Mouse (Mus musculus) embryonic facial prominence, embryonic 14.5 days (tissue): ENCODE results near the gene Zfp384. TPM values are rescaled to one million over a fixed set of nuclear protein-coding genes. Genes with fewer than 3 reads are reported as not detected.
A peak's percentile ranks its signal among the peaks of the same experiment; 100 is the strongest.
"Not testable (repeated sequence)": the region's sequence is repeated elsewhere in the genome, so short reads cannot be mapped to it uniquely, and the experiment has no call there.

ENCODE experiments used
- ATAC-seq: fragments of 200-750 bp; cut with Nextera tagmentation; 2 replicates; pipeline ENCODE4 v1.8.0; 2017; ENCODE audit warnings: low read depth, moderate number of reproducible peaks, moderate TSS enrichment
- DNase-seq: peaks from one replicate; pipeline ENCODE4 v3.0.0-alpha.2; 2015; ENCODE audit warnings: low spot score
- H3K27ac ChIP-seq: fragments of 300-500 bp; sonication (generic); replicated peaks from 2 replicates; pipeline ENCODE4 v1.5.1; 2014; ENCODE audit warnings: low read depth, mild to moderate bottlenecking, low read length, moderate library complexity
- H3K27me3 ChIP-seq: fragments of 300-500 bp; sonication (generic); replicated peaks from 2 replicates; pipeline ENCODE4 v1.6.1; 2014; ENCODE audit warnings: low read length; ENCODE audit not compliant: control insufficient read depth, insufficient read depth
- H3K36me3 ChIP-seq: fragments of 300-500 bp; sonication (generic); 2 replicates; pipeline ENCODE4 v1.6.1; 2014; ENCODE audit warnings: low read length, mixed read lengths; ENCODE audit not compliant: control insufficient read depth, insufficient read depth
- H3K4me1 ChIP-seq: fragments of 300-500 bp; sonication (generic); 2 replicates; pipeline ENCODE4 v1.6.1; 2014; ENCODE audit warnings: antibody characterized with exemption, low read length; ENCODE audit not compliant: control insufficient read depth, insufficient read depth
- H3K4me2 ChIP-seq: fragments of 300-500 bp; sonication (generic); 2 replicates; pipeline ENCODE4 v1.6.1; 2014; ENCODE audit warnings: low read depth, mild to moderate bottlenecking, low read length, moderate library complexity, mixed read lengths
- H3K4me3 ChIP-seq: fragments of 300-500 bp; sonication (generic); 2 replicates; pipeline ENCODE4 v1.5.1; 2014; ENCODE audit warnings: low read depth, mild to moderate bottlenecking, low read length
- H3K9ac ChIP-seq: fragments of 300-500 bp; sonication (generic); 2 replicates; pipeline ENCODE4 v1.6.1; 2014; ENCODE audit warnings: low read depth, mild to moderate bottlenecking, low read length, moderate library complexity, mixed read lengths
- H3K9me3 ChIP-seq: fragments of 300-500 bp; sonication (generic); 2 replicates; pipeline ENCODE4 v1.6.1; 2016; ENCODE audit warnings: low read length; ENCODE audit not compliant: control insufficient read depth
- WGBS: fragments of 180-500 bp; shearing (Covaris S2); extraction: QIAGEN DNeasy Blood & Tissue Kit; methylation state at CpG from one replicate; pipeline ENCODE4 v1.1.7; 2014; 5-methylcytosine and 5-hydroxymethylcytosine counted together
- polyA plus RNA-seq: library from polyadenylated mRNA; unstranded; fragments of >200 nt; fragmentation: Nextera tagmentation; extraction: Ambion mirVana; gene quantifications from 2 replicates; pipeline ENCODE4 v1.2.1, GENCODE M21; 2014

Zfp384 gene
- polyA plus RNA-seq, 1 experiment from 2014 or later: 10.4 TPM

- no peaks in the 10 kb centered on the region for H3K36me3 ChIP-seq
- no peak overlapping the region for H3K27ac ChIP-seq
- peaks cover 34% of the 10 kb centered on the region for H3K27me3 ChIP-seq
- H3K4me2 ChIP-seq: no peak overlapping the region
- 37% methylated on average over 3 of the region's 3 CpGs for WGBS
- ATAC-seq: no peak
- no peak overlapping the region for H3K4me3 ChIP-seq
- H3K4me1 ChIP-seq: peaks cover 13% of the 10 kb centered on the region; the same call in 1 of the 2 replicates
- no peak for DNase-seq
- H3K9me3 ChIP-seq: no peaks in the 10 kb centered on the region
- no peak overlapping the region for H3K9ac ChIP-seq
These were observed 5.2 kb upstream of the Zfp384 start for GRCm38 (mm10) chr6:125003706-125004105.

GRCm38 (mm10) chr6:125005086-125005485 is 3.9 kb upstream of the Zfp384 start:
- Histone ChIP-seq H3K4me2 (no peak overlapping the region), H3K9ac (peak overlapping the region; percentile 30; the same call in 1 of the 2 replicates), H3K9me3 (no peaks in the 10 kb centered on the region), H3K27ac (no peak overlapping the region), H3K27me3 (peaks cover 21% of the 10 kb centered on the region), H3K36me3 (no peaks in the 10 kb centered on the region), H3K4me3 (no peak overlapping the region), H3K4me1 (peaks cover 12% of the 10 kb centered on the region; the same call in 1 of the 2 replicates)
- no peak for ATAC-seq
- no peak for DNase-seq
- WGBS: 36% methylated on average over 3 of the region's 3 CpGs

- Histone ChIP-seq H3K27me3 (no peaks in the 10 kb centered on the region), H3K4me2 (peak overlapping the region; percentile 92), H3K4me1 (peaks cover 25% of the 10 kb centered on the region), H3K4me3 (peak overlapping the region; percentile 85), H3K9ac (peak overlapping the region; percentile 68), H3K9me3 (no peaks in the 10 kb centered on the region), H3K36me3 (peaks cover 25% of the 10 kb centered on the region), H3K27ac (peak overlapping the region; percentile 98)
- no peak for DNase-seq
- 46% methylated on average over 13 of the region's 13 CpGs for WGBS
- no peak for ATAC-seq
These were observed 885 bp upstream of the Zfp384 start for GRCm38 (mm10) chr6:125008060-125008459.

- H3K4me1 ChIP-seq: peaks cover 25% of the 10 kb centered on the region
- H3K27ac ChIP-seq: peak overlapping the region; percentile 98
- under 1% methylated on average over 32 of the region's 34 CpGs for WGBS
These were observed 288 bp upstream of the Zfp384 start for GRCm38 (mm10) chr6:125008586-125009128.

GRCm38 (mm10) chr6:125009181-125010073 is 482 bp downstream of the Zfp384 start:
- peak; percentile 84 for ATAC-seq
- Histone ChIP-seq H3K4me1 (peaks cover 25% of the 10 kb centered on the region), H3K4me2 (peak overlapping the region; percentile 92), H3K9me3 (no peaks in the 10 kb centered on the region), H3K27ac (peak overlapping the region; percentile 98), H3K4me3 (peak overlapping the region; percentile 85), H3K9ac (peak overlapping the region; percentile 98), H3K36me3 (peaks cover 35% of the 10 kb centered on the region), H3K27me3 (no peaks in the 10 kb centered on the region)
- WGBS: 0% methylated on average over 16 of the region's 78 CpGs
- peak; percentile 93 for DNase-seq

More at GRCm38 (mm10) chr6:125008586-125009128, 288 bp upstream of the Zfp384 start:
- Histone ChIP-seq H3K36me3 (peaks cover 28% of the 10 kb centered on the region), H3K4me2 (peak overlapping the region; percentile 92), H3K9me3 (no peaks in the 10 kb centered on the region), H3K4me3 (peak overlapping the region; percentile 85), H3K27me3 (no peaks in the 10 kb centered on the region), H3K9ac (peak overlapping the region; percentile 98)
- ATAC-seq: peak; percentile 99
- DNase-seq: peak; percentile 100

GRCm38 (mm10) chr6:125017682-125018081 is 8.7 kb downstream of the Zfp384 start:
- peaks cover 79% of the 10 kb centered on the region for H3K36me3 ChIP-seq
- no peak overlapping the region for H3K27ac ChIP-seq
- no peak overlapping the region for H3K4me2 ChIP-seq
- H3K9me3 ChIP-seq: no peaks in the 10 kb centered on the region
- 88% methylated on average over 3 of the region's 3 CpGs for WGBS
- DNase-seq (no peak), ATAC-seq (no peak)
- no peaks in the 10 kb centered on the region for H3K4me1 ChIP-seq
- no peak overlapping the region for H3K4me3 ChIP-seq
- H3K9ac ChIP-seq: no peak overlapping the region
- H3K27me3 ChIP-seq: no peaks in the 10 kb centered on the region

GRCm38 (mm10) chr6:125030532-125030931 is 21.6 kb downstream of the Zfp384 start:
- not testable (repeated sequence) for H3K4me3 ChIP-seq, H3K4me2 ChIP-seq, H3K27me3 ChIP-seq, H3K9ac ChIP-seq, H3K9me3 ChIP-seq, H3K27ac ChIP-seq, DNase-seq, H3K4me1 ChIP-seq
- peaks cover 88% of the 10 kb centered on the region for H3K36me3 ChIP-seq
- peak; percentile 27; the same call in 1 of the 2 replicates for ATAC-seq
- 25% methylated on average over 5 of the region's 9 CpGs for WGBS

GRCm38 (mm10) chr6:125031604-125032003 is 22.7 kb downstream of the Zfp384 start:
- WGBS: 90% methylated on average over 16 of the region's 16 CpGs
- ATAC-seq (no peak), DNase-seq (no peak)
- peaks cover 88% of the 10 kb centered on the region for H3K36me3 ChIP-seq
- no peaks in the 10 kb centered on the region for H3K4me1 ChIP-seq
- no peaks in the 10 kb centered on the region for H3K9me3 ChIP-seq
- no peak overlapping the region for H3K9ac ChIP-seq
- H3K27ac ChIP-seq: no peak overlapping the region
- H3K27me3 ChIP-seq: no peaks in the 10 kb centered on the region
- H3K4me3 ChIP-seq: no peak overlapping the region
- no peak overlapping the region for H3K4me2 ChIP-seq
